Mouse (Mus musculus): Measurements from ENCODE around the gene Mycl.

DNA sequence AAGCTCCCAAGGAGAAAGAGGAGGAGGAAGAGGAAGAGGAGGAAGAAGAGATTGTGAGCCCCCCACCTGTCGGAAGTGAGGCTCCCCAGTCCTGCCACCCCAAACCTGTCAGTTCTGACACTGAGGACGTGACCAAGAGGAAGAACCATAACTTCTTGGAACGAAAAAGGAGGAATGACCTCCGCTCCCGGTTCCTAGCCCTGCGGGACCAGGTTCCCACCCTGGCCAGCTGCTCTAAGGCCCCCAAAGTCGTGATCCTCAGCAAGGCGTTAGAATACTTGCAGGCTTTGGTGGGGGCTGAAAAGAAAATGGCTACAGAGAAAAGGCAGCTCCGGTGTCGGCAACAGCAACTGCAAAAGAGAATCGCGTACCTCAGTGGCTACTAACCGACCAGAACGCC, 4.7 kb downstream of the Mycl start:
- TF ChIP-seq CTCF (IDR thresholded peaks at IDR 0.05; ENCODE audit: borderline replicate concordance, insufficient read depth, low read depth, low read length) (no peak), POLR2A (IDR thresholded peaks at IDR 0.05; ENCODE audit: borderline replicate concordance, insufficient read depth, low read length) (no peak)

All from cerebellum, adult 2 months (tissue).